Mouse (Mus musculus) midbrain, postnatal 0 days (tissue): ENCODE data around the gene Serpinc1. TPM values are rescaled to one million over a fixed set of nuclear protein-coding genes. Genes with fewer than 3 reads are reported as not detected.

Source experiments
- ATAC-seq: fragments of 200-750 bp; cut with Nextera tagmentation; 2 replicates; pipeline ENCODE4 v1.8.0; 2017; ENCODE audit warnings: moderate number of reproducible peaks, mild to moderate bottlenecking, moderate TSS enrichment, moderate library complexity; ENCODE audit not compliant: low FRiP score
- DNase-seq: peaks from one replicate; pipeline ENCODE4 v3.0.0-alpha.2; 2015; ENCODE audit warnings: low spot score
- H3K27ac ChIP-seq: fragments of 300-500 bp; sonication (generic); 2 replicates; pipeline ENCODE4 v1.5.1; 2014; ENCODE audit warnings: low read depth, mild to moderate bottlenecking, low read length, mixed read lengths
- H3K27me3 ChIP-seq: fragments of 300-500 bp; sonication (generic); 2 replicates; pipeline ENCODE4 v1.6.1; 2014; ENCODE audit warnings: low read length, control low read depth, mixed read lengths; ENCODE audit not compliant: insufficient read depth
- H3K36me3 ChIP-seq: fragments of 300-500 bp; sonication (generic); 2 replicates; pipeline ENCODE4 v1.6.1; 2014; ENCODE audit warnings: low read length, control low read depth, mixed read lengths; ENCODE audit not compliant: insufficient read depth
- H3K4me1 ChIP-seq: fragments of 300-500 bp; sonication (generic); 2 replicates; pipeline ENCODE4 v1.6.1; 2014; ENCODE audit warnings: mild to moderate bottlenecking, control low read depth, antibody characterized with exemption, low read length, mixed read lengths; ENCODE audit not compliant: insufficient read depth
- H3K4me2 ChIP-seq: fragments of 300-500 bp; sonication (generic); 2 replicates; pipeline ENCODE4 v1.6.1; 2014; ENCODE audit warnings: low read depth, mild to moderate bottlenecking, low read length, mixed read lengths; ENCODE audit not compliant: poor library complexity, severe bottlenecking
- H3K4me3 ChIP-seq: fragments of 300-500 bp; sonication (generic); 2 replicates; pipeline ENCODE4 v1.5.1; 2014; ENCODE audit warnings: low read depth, mild to moderate bottlenecking, low read length, moderate library complexity
- H3K9ac ChIP-seq: fragments of 300-500 bp; sonication (generic); replicated peaks from 2 replicates; pipeline ENCODE4 v1.6.1; 2014; ENCODE audit warnings: mild to moderate bottlenecking, low read length, moderate library complexity, mixed read lengths; ENCODE audit not compliant: poor library complexity, severe bottlenecking
- H3K9me3 ChIP-seq: fragments of 300-500 bp; sonication (generic); 2 replicates; pipeline ENCODE4 v1.6.1; 2016; ENCODE audit warnings: low read length, control low read depth
- CTCF ChIP-seq: IDR thresholded peaks from 2 replicates; pipeline ENCODE4 v1.5.1; 2016; ENCODE audit warnings: antibody characterized with exemption, mild to moderate bottlenecking
- WGBS: fragments of 180-500 bp; shearing (Covaris S2); extraction: QIAGEN DNeasy Blood & Tissue Kit; methylation state at CpG from one replicate; pipeline ENCODE4 v1.1.7; 2014; 5-methylcytosine and 5-hydroxymethylcytosine counted together
- polyA plus RNA-seq: library from polyadenylated mRNA; unstranded; fragments of >200 nt; fragmentation: Nextera tagmentation; extraction: Ambion mirVana; gene quantifications from 2 replicates; pipeline ENCODE4 v1.2.1, GENCODE M21; 2015
- total RNA-seq: library from RNA; depleted of rRNA; stranded (reverse); fragments of >200 nt; gene quantifications from 2 replicates; pipeline ENCODE4 v1.2.3, GENCODE M21; 2014

The Serpinc1 gene
- total and polyA plus RNA-seq, 2 experiments from 2014 or later = 0.05 to 3.4 TPM

- Histone ChIP-seq H3K9me3 (no peaks in the 10 kb centered on the region), H3K4me1 (peaks cover 3% of the 10 kb centered on the region; the same call in 1 of the 2 replicates), H3K27ac (peak within 1 kb of the TSS; percentile 86), H3K4me3 (peak within 1 kb of the TSS; percentile 94), H3K4me2 (peak within 1 kb of the TSS; percentile 82), H3K9ac (peak within 1 kb of the TSS; percentile 90), H3K27me3 (no peaks in the 10 kb centered on the region), H3K36me3 (peaks cover 22% of the 10 kb centered on the region; the same call in 1 of the 2 replicates)
- DNase-seq (peak; percentile 99), ATAC-seq (peak; percentile 97)
- WGBS = 2% methylated on average over 59 of the region's 76 CpGs
- no peak for TF ChIP-seq CTCF
Observed at GRCm38 (mm10) chr1:161034435-161035280, 56.3 kb downstream of the Serpinc1 start, which contains the start of gene Zbtb37. Gene Zbtb37, minus strand, starts transcription at chr1:161034849.

GRCm38 (mm10) chr1:161035281-161035785 lies 56.9 kb downstream of the Serpinc1 start:
- under 1% methylated on average over 14 of the region's 14 CpGs for WGBS
- DNase-seq (peak; percentile 70), ATAC-seq (peak; percentile 67)
- no peaks in the 10 kb centered on the region for H3K9me3 ChIP-seq
- peaks cover 3% of the 10 kb centered on the region; the same call in 1 of the 2 replicates for H3K4me1 ChIP-seq
- peak overlapping the region; percentile 82 for H3K4me2 ChIP-seq
- H3K36me3 ChIP-seq = peaks cover 18% of the 10 kb centered on the region; the same call in 1 of the 2 replicates
- no peak for TF ChIP-seq CTCF
- H3K4me3 ChIP-seq = peak overlapping the region; percentile 94
- H3K9ac ChIP-seq = peak overlapping the region; percentile 90
- H3K27me3 ChIP-seq = no peaks in the 10 kb centered on the region
- peak overlapping the region; percentile 86 for H3K27ac ChIP-seq

GRCm38 (mm10) chr1:161035786-161036404 lies 57.5 kb downstream of the Serpinc1 start:
- no peaks in the 10 kb centered on the region for H3K9me3 ChIP-seq
- WGBS = 1% methylated on average over 6 of the region's 6 CpGs
- no peaks in the 10 kb centered on the region for H3K27me3 ChIP-seq
- peak overlapping the region; percentile 86 for H3K27ac ChIP-seq
- peak overlapping the region; percentile 90 for H3K9ac ChIP-seq
- ATAC-seq (no peak), DNase-seq (peak; percentile 25)
- H3K4me2 ChIP-seq = peak overlapping the region; percentile 82
- H3K4me3 ChIP-seq = peak overlapping the region; percentile 94
- peaks cover 21% of the 10 kb centered on the region; the same call in 1 of the 2 replicates for H3K36me3 ChIP-seq
- peaks cover 3% of the 10 kb centered on the region; the same call in 1 of the 2 replicates for H3K4me1 ChIP-seq
- TF ChIP-seq CTCF = no peak

GRCm38 (mm10) chr1:161036411-161036841 lies 58.0 kb downstream of the Serpinc1 start:
- Histone ChIP-seq H3K9me3 (no peaks in the 10 kb centered on the region), H3K27me3 (no peaks in the 10 kb centered on the region), H3K4me1 (peaks cover 3% of the 10 kb centered on the region; the same call in 1 of the 2 replicates), H3K9ac (peak overlapping the region; percentile 90), H3K36me3 (peaks cover 19% of the 10 kb centered on the region; the same call in 1 of the 2 replicates), H3K27ac (peak overlapping the region; percentile 86), H3K4me2 (peak overlapping the region; percentile 82), H3K4me3 (peak overlapping the region; percentile 94)
- DNase-seq (peak; percentile 37), ATAC-seq (no peak)
- TF ChIP-seq CTCF = no peak
- WGBS = under 1% methylated on average over 5 of the region's 5 CpGs

- Histone ChIP-seq H3K4me1 (peaks cover 3% of the 10 kb centered on the region; the same call in 1 of the 2 replicates), H3K4me2 (peak overlapping the region; percentile 82), H3K36me3 (peaks cover 17% of the 10 kb centered on the region; the same call in 1 of the 2 replicates), H3K9ac (peak overlapping the region; percentile 90), H3K27me3 (no peaks in the 10 kb centered on the region), H3K27ac (0 out of 2 replicates have a peak overlapping the region, but pooled peaks have one; percentile 86), H3K4me3 (peak overlapping the region; percentile 94), H3K9me3 (no peaks in the 10 kb centered on the region)
- no peak for TF ChIP-seq CTCF
- 4% methylated on average over 1 of the region's 1 CpGs for WGBS
- DNase-seq (no peak), ATAC-seq (no peak)
Observed at GRCm38 (mm10) chr1:161037026-161037425, 58.6 kb downstream of the Serpinc1 start.
